Mouse (Mus musculus): ENCODE data around the gene Per2. TPM values are rescaled to one million over a fixed set of nuclear protein-coding genes. Genes with fewer than 3 reads are reported as not detected.
"Not testable (repeated sequence)": the region's sequence is repeated elsewhere in the genome, so short reads cannot be mapped to it uniquely, and the experiment has no call there.

Gene Per2
- polyA plus RNA-seq, 1 experiment from 2014 or later: 6.8 TPM

- H3K9ac ChIP-seq (ENCODE audit: low read depth, low read length): no peak overlapping the region
- no peaks in the 10 kb centered on the region for H3K36me3 ChIP-seq (ENCODE audit: control insufficient read depth, insufficient read depth, low read length)
- no peak overlapping the region for H3K4me2 ChIP-seq
- no peaks in the 10 kb centered on the region; the same call in 1 of the 2 replicates for H3K4me1 ChIP-seq (replicated peaks; ENCODE audit: control insufficient read depth, insufficient read depth, low read length)
- no peaks in the 10 kb centered on the region for H3K9me3 ChIP-seq (ENCODE audit: control insufficient read depth, low read length)
- DNase-seq (ENCODE audit: low spot score) (no peak), ATAC-seq (replicated peaks; ENCODE audit: low FRiP score) (no peak)
- H3K27me3 ChIP-seq (replicated peaks; ENCODE audit: control insufficient read depth, insufficient read depth, low read length): no peaks in the 10 kb centered on the region
- no peak overlapping the region for H3K4me3 ChIP-seq (ENCODE audit: low read depth, low read length)
- 79% methylated on average over 3 of the region's 3 CpGs for WGBS
- no peak overlapping the region for H3K27ac ChIP-seq (ENCODE audit: low read depth, low read length)
These were observed 27.0 kb upstream of the Per2 start for GRCm38 (mm10) chr1:91486165-91486564.

GRCm38 (mm10) chr1:91485422-91485821 lies 26.3 kb upstream of the Per2 start:
- Histone ChIP-seq H3K9ac (ENCODE audit: low read depth, low read length) (no peak overlapping the region), H3K9me3 (ENCODE audit: control insufficient read depth, low read length) (no peaks in the 10 kb centered on the region), H3K4me3 (ENCODE audit: low read depth, low read length) (no peak overlapping the region), H3K36me3 (ENCODE audit: control insufficient read depth, insufficient read depth, low read length) (no peaks in the 10 kb centered on the region), H3K4me2 (no peak overlapping the region), H3K27ac (ENCODE audit: low read depth, low read length) (no peak overlapping the region), H3K27me3 (replicated peaks; ENCODE audit: control insufficient read depth, insufficient read depth, low read length) (no peaks in the 10 kb centered on the region), H3K4me1 (replicated peaks; ENCODE audit: control insufficient read depth, insufficient read depth, low read length) (no peaks in the 10 kb centered on the region; the same call in 1 of the 2 replicates)
- DNase-seq (ENCODE audit: low spot score): no peak
- no peak for ATAC-seq (replicated peaks; ENCODE audit: low FRiP score)
- 55% methylated on average over 3 of the region's 3 CpGs for WGBS

GRCm38 (mm10) chr1:91484011-91484346 lies 24.9 kb upstream of the Per2 start:
- H3K4me2 ChIP-seq: no peak overlapping the region

GRCm38 (mm10) chr1:91483304-91484010 lies 24.3 kb upstream of the Per2 start:
- no peak overlapping the region for H3K27ac ChIP-seq (ENCODE audit: low read depth, low read length)
- 0 out of 2 replicates have a peak, but pooled peaks cover 3% of the 10 kb centered on the region for H3K9me3 ChIP-seq (ENCODE audit: control insufficient read depth, low read length)
- ATAC-seq (replicated peaks; ENCODE audit: low FRiP score) (peak; percentile 72), DNase-seq (ENCODE audit: low spot score) (peak; percentile 67)
- H3K4me1 ChIP-seq (replicated peaks; ENCODE audit: control insufficient read depth, insufficient read depth, low read length): no peaks in the 10 kb centered on the region; the same call in 1 of the 2 replicates
- no peaks in the 10 kb centered on the region for H3K36me3 ChIP-seq (ENCODE audit: control insufficient read depth, insufficient read depth, low read length)
- no peak overlapping the region for H3K4me3 ChIP-seq (ENCODE audit: low read depth, low read length)
- H3K27me3 ChIP-seq (replicated peaks; ENCODE audit: control insufficient read depth, insufficient read depth, low read length): no peaks in the 10 kb centered on the region
- no peak overlapping the region for H3K9ac ChIP-seq (ENCODE audit: low read depth, low read length)
- 37% methylated on average over 10 of the region's 10 CpGs for WGBS
- H3K4me2 ChIP-seq: no peak overlapping the region

More at GRCm38 (mm10) chr1:91484011-91484346, 24.9 kb upstream of the Per2 start:
- Histone ChIP-seq H3K27ac (ENCODE audit: low read depth, low read length) (no peak overlapping the region), H3K9me3 (ENCODE audit: control insufficient read depth, low read length) (0 out of 2 replicates have a peak, but pooled peaks cover under 1% of the 10 kb centered on the region), H3K4me3 (ENCODE audit: low read depth, low read length) (no peak overlapping the region), H3K36me3 (ENCODE audit: control insufficient read depth, insufficient read depth, low read length) (no peaks in the 10 kb centered on the region), H3K27me3 (replicated peaks; ENCODE audit: control insufficient read depth, insufficient read depth, low read length) (no peaks in the 10 kb centered on the region), H3K9ac (ENCODE audit: low read depth, low read length) (no peak overlapping the region), H3K4me1 (replicated peaks; ENCODE audit: control insufficient read depth, insufficient read depth, low read length) (no peaks in the 10 kb centered on the region; the same call in 1 of the 2 replicates)
- no peak for DNase-seq (ENCODE audit: low spot score)
- 71% methylated on average over 5 of the region's 5 CpGs for WGBS
- ATAC-seq (replicated peaks; ENCODE audit: low FRiP score): no peak

- DNase-seq (ENCODE audit: low spot score) (no peak), ATAC-seq (replicated peaks; ENCODE audit: low FRiP score) (no peak)
- H3K4me3 ChIP-seq (ENCODE audit: low read depth, low read length): no peak overlapping the region
- H3K9me3 ChIP-seq (ENCODE audit: control insufficient read depth, low read length): 0 out of 2 replicates have a peak, but pooled peaks cover 3% of the 10 kb centered on the region
- no peaks in the 10 kb centered on the region for H3K36me3 ChIP-seq (ENCODE audit: control insufficient read depth, insufficient read depth, low read length)
- WGBS: 67% methylated on average over 7 of the region's 7 CpGs
- no peak overlapping the region for H3K27ac ChIP-seq (ENCODE audit: low read depth, low read length)
- H3K4me1 ChIP-seq (replicated peaks; ENCODE audit: control insufficient read depth, insufficient read depth, low read length): no peaks in the 10 kb centered on the region; the same call in 1 of the 2 replicates
- no peak overlapping the region for H3K4me2 ChIP-seq
- no peak overlapping the region for H3K9ac ChIP-seq (ENCODE audit: low read depth, low read length)
- H3K27me3 ChIP-seq (replicated peaks; ENCODE audit: control insufficient read depth, insufficient read depth, low read length): no peaks in the 10 kb centered on the region
These were observed 23.6 kb upstream of the Per2 start for GRCm38 (mm10) chr1:91482616-91483211.

GRCm38 (mm10) chr1:91478958-91479357 lies 19.8 kb upstream of the Per2 start:
- no peaks in the 10 kb centered on the region for H3K27me3 ChIP-seq (replicated peaks; ENCODE audit: control insufficient read depth, insufficient read depth, low read length)
- no peaks in the 10 kb centered on the region; the same call in 1 of the 2 replicates for H3K4me1 ChIP-seq (replicated peaks; ENCODE audit: control insufficient read depth, insufficient read depth, low read length)
- no peak for DNase-seq (ENCODE audit: low spot score)
- H3K27ac ChIP-seq (ENCODE audit: low read depth, low read length): no peak overlapping the region
- 84% methylated on average over 1 of the region's 1 CpGs for WGBS
- no peaks in the 10 kb centered on the region for H3K36me3 ChIP-seq (ENCODE audit: control insufficient read depth, insufficient read depth, low read length)
- no peak overlapping the region for H3K4me2 ChIP-seq
- ATAC-seq (replicated peaks; ENCODE audit: low FRiP score): no peak
- H3K4me3 ChIP-seq (ENCODE audit: low read depth, low read length): no peak overlapping the region
- no peak overlapping the region for H3K9ac ChIP-seq (ENCODE audit: low read depth, low read length)
- 0 out of 2 replicates have a peak, but pooled peaks cover 3% of the 10 kb centered on the region for H3K9me3 ChIP-seq (ENCODE audit: control insufficient read depth, low read length)

- not testable (repeated sequence) for DNase-seq (ENCODE audit: low spot score); H3K27ac ChIP-seq (ENCODE audit: low read depth, low read length); H3K4me3 ChIP-seq (ENCODE audit: low read depth, low read length); H3K36me3 ChIP-seq (ENCODE audit: control insufficient read depth, insufficient read depth, low read length); H3K27me3 ChIP-seq (replicated peaks; ENCODE audit: control insufficient read depth, insufficient read depth, low read length); H3K4me2 ChIP-seq; H3K9me3 ChIP-seq (ENCODE audit: control insufficient read depth, low read length); ATAC-seq (replicated peaks; ENCODE audit: low FRiP score); H3K4me1 ChIP-seq (replicated peaks; ENCODE audit: control insufficient read depth, insufficient read depth, low read length); H3K9ac ChIP-seq (ENCODE audit: low read depth, low read length)
- 91% methylated on average over 9 of the region's 13 CpGs for WGBS
These were observed 19.0 kb upstream of the Per2 start for GRCm38 (mm10) chr1:91478145-91478544.

GRCm38 (mm10) chr1:91469888-91470419 lies 10.8 kb upstream of the Per2 start:
- ATAC-seq (replicated peaks; ENCODE audit: low FRiP score) (no peak), DNase-seq (ENCODE audit: low spot score) (no peak)
- Histone ChIP-seq H3K27ac (ENCODE audit: low read depth, low read length) (no peak overlapping the region), H3K27me3 (replicated peaks; ENCODE audit: control insufficient read depth, insufficient read depth, low read length) (no peaks in the 10 kb centered on the region), H3K4me1 (replicated peaks; ENCODE audit: control insufficient read depth, insufficient read depth, low read length) (peaks cover 3% of the 10 kb centered on the region; the same call in 1 of the 2 replicates), H3K9ac (ENCODE audit: low read depth, low read length) (no peak overlapping the region), H3K4me3 (ENCODE audit: low read depth, low read length) (no peak overlapping the region), H3K9me3 (ENCODE audit: control insufficient read depth, low read length) (no peaks in the 10 kb centered on the region), H3K4me2 (no peak overlapping the region), H3K36me3 (ENCODE audit: control insufficient read depth, insufficient read depth, low read length) (no peaks in the 10 kb centered on the region)
- 83% methylated on average over 4 of the region's 4 CpGs for WGBS
